14 mouse cellular contexts compared by ENCODE assay signal in genomic region chr10:37811789-37812188, GRCm38 (mm10).
A peak's percentile ranks its signal among the peaks of the same experiment; 100 is the strongest.
DNase-seq lines count a peak whose midpoint lies in the region; ATAC-seq lines count a peak whose summit lies in the region.
"Had no signal": no experiment of that assay in that cellular context is flagged by ENCODE, and none has a peak within 500 bp of the region (broad histone marks: within the 10 kb centered on the region; RNA-seq: fewer than 3 reads in every experiment).

No protein-coding gene starts in this region.

- no peaks in the 10 kb centered on the region for H3K9me3 ChIP-seq in midbrain, embryonic 13.5 days
- no peaks in the 10 kb centered on the region for H3K9me3 ChIP-seq in midbrain, embryonic 10.5 days (replicated peaks)
- no peaks in the 10 kb centered on the region; the same call in 1 of the 2 replicates for H3K9me3 ChIP-seq in hindbrain, embryonic 12.5 days (replicated peaks)
- H3K9me3 ChIP-seq in neural tube, embryonic 15.5 days (replicated peaks) = no peaks in the 10 kb centered on the region

- H3K9ac ChIP-seq in midbrain, embryonic 13.5 days (replicated peaks) = no peak overlapping the region
- H3K9ac ChIP-seq in hindbrain, embryonic 12.5 days = no peak overlapping the region
- no peak overlapping the region for H3K9ac ChIP-seq in neural tube, embryonic 15.5 days (replicated peaks)
- H3K9ac ChIP-seq: liver, postnatal 0 days had no signal

- no peaks in the 10 kb centered on the region for H3K27me3 ChIP-seq in midbrain, embryonic 13.5 days
- no peaks in the 10 kb centered on the region for H3K27me3 ChIP-seq in midbrain, embryonic 10.5 days (ENCODE audit: low read depth, poor library complexity, severe bottlenecking)
- no peaks in the 10 kb centered on the region for H3K27me3 ChIP-seq in hindbrain, embryonic 12.5 days
- no peaks in the 10 kb centered on the region for H3K27me3 ChIP-seq in neural tube, embryonic 15.5 days (replicated peaks)
- H3K27me3 ChIP-seq: Patski had no signal

- DNase-seq in midbrain, embryonic 10.5 days (ENCODE audit: low spot score) = no peak
- no peak for DNase-seq in right cerebral cortex, adult 18-20 months
- no peak for DNase-seq in kidney, adult 11 months
- DNase-seq: gastrocnemius, postnatal 25 days; liver; liver, postnatal 0 days; thymus, postnatal 14 days had no signal

- no peak for ATAC-seq in midbrain, embryonic 13.5 days
- 0 out of 2 replicates have a peak, but pooled peaks have one; percentile 42 for ATAC-seq in common myeloid progenitor, adult 5-6 weeks (replicated peaks; ENCODE audit: low read depth, poor library complexity, severe bottlenecking)
- no peak for ATAC-seq in hindbrain, embryonic 12.5 days (ENCODE audit: low FRiP score)
- ATAC-seq in neural tube, embryonic 15.5 days (ENCODE audit: low FRiP score) = no peak
- ATAC-seq: inflammation-experienced regulatory T-cells, adult 6 months; liver, postnatal 0 days; Patski had no signal

- 91% methylated on average over 5 of the region's 5 CpGs for WGBS in midbrain, embryonic 13.5 days
- WGBS in midbrain, embryonic 10.5 days = 89% methylated on average over 5 of the region's 5 CpGs
- WGBS in hindbrain, embryonic 12.5 days = 82% methylated on average over 5 of the region's 5 CpGs
- 73% methylated on average over 5 of the region's 5 CpGs for WGBS in neural tube, embryonic 15.5 days

- H3K27ac ChIP-seq in midbrain, embryonic 13.5 days = 0 out of 2 replicates have a peak overlapping the region, but pooled peaks have one; percentile 27
- H3K27ac ChIP-seq in midbrain, embryonic 10.5 days (replicated peaks) = no peak overlapping the region
- peak overlapping the region; percentile 71 for H3K27ac ChIP-seq in hindbrain, embryonic 12.5 days
- peak overlapping the region; percentile 23; the same call in 1 of the 2 replicates for H3K27ac ChIP-seq in neural tube, embryonic 15.5 days (replicated peaks)
- H3K27ac ChIP-seq: layer of hippocampus, adult 2 months had no signal

- H3K36me3 ChIP-seq in midbrain, embryonic 13.5 days = no peaks in the 10 kb centered on the region
- no peaks in the 10 kb centered on the region for H3K36me3 ChIP-seq in midbrain, embryonic 10.5 days
- no peaks in the 10 kb centered on the region for H3K36me3 ChIP-seq in hindbrain, embryonic 12.5 days
- no peaks in the 10 kb centered on the region for H3K36me3 ChIP-seq in neural tube, embryonic 15.5 days

- no peak overlapping the region for H3K4me2 ChIP-seq in midbrain, embryonic 13.5 days (replicated peaks)
- H3K4me2 ChIP-seq in hindbrain, embryonic 12.5 days (replicated peaks) = no peak overlapping the region
- no peak overlapping the region for H3K4me2 ChIP-seq in neural tube, embryonic 15.5 days

- H3K4me1 ChIP-seq in midbrain, embryonic 13.5 days (replicated peaks) = peaks cover 12% of the 10 kb centered on the region
- H3K4me1 ChIP-seq in midbrain, embryonic 10.5 days = peaks cover 7% of the 10 kb centered on the region
- peaks cover 10% of the 10 kb centered on the region for H3K4me1 ChIP-seq in hindbrain, embryonic 12.5 days
- H3K4me1 ChIP-seq in neural tube, embryonic 15.5 days = peaks cover 8% of the 10 kb centered on the region

- H3K4me3 ChIP-seq in midbrain, embryonic 13.5 days (replicated peaks) = no peak overlapping the region
- no peak overlapping the region for H3K4me3 ChIP-seq in midbrain, embryonic 10.5 days
- H3K4me3 ChIP-seq in hindbrain, embryonic 12.5 days = no peak overlapping the region
- no peak overlapping the region for H3K4me3 ChIP-seq in neural tube, embryonic 15.5 days (replicated peaks)
- H3K4me3 ChIP-seq: layer of hippocampus, adult 2 months had no signal
